ENCODE assay signal across 9 mouse cellular contexts in the genomic region with DNA sequence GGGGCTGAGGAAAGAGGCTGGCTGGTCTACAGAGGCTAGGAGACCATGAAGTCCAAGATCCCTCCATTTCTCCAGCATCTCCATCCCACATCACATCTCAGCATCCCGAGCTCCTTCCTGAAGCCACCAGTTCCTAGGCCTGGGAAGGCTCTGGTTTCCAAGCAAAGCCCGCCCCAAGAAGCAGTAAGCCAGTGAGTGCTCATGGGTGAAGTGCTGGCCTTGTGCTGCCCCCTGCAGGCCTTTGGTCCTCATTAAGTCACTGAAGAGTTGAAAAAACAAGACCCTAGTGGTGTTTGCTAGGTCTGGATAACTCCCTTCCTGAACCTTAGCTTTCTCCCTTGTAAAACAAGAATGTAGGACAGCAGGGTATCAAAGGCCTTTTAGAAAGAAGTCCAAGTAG. TPM values are rescaled to one million over a fixed set of nuclear protein-coding genes. Genes with fewer than 3 reads are reported as not detected.
DNase-seq lines count a peak whose midpoint lies in the region; ATAC-seq and TF ChIP-seq lines count a peak whose summit lies in the region.
"Had no signal": no experiment of that assay in that cellular context is flagged by ENCODE, and none has a peak within 500 bp of the region (broad histone marks: within the 10 kb centered on the region; RNA-seq: fewer than 3 reads in every experiment).

No protein-coding gene starts in this region.

- no peaks in the 10 kb centered on the region for H3K4me1 ChIP-seq in lung, postnatal 0 days (ENCODE audit: insufficient read depth, low read depth, low read length)

- peaks cover 14% of the 10 kb centered on the region for H3K27me3 ChIP-seq in C2C12 (ENCODE audit: control insufficient read depth, insufficient read depth, insufficient read length)
- peaks cover 11% of the 10 kb centered on the region; the same call in 1 of the 2 replicates for H3K27me3 ChIP-seq in lung, postnatal 0 days (replicated peaks; ENCODE audit: insufficient read depth, low read length)

- peak; percentile 37 for TF ChIP-seq CTCF in C2C12 (IDR thresholded peaks at IDR 0.05; ENCODE audit: control insufficient read depth, insufficient read depth, insufficient read length)
- peak; percentile 81 for TF ChIP-seq CTCF in layer of hippocampus, adult 2 months (conservative IDR thresholded peaks at IDR 0.05)
- peak; percentile 75 for TF ChIP-seq CTCF in lung, postnatal 0 days (IDR thresholded peaks at IDR 0.05)

- DNase-seq in Muller cell, postnatal 12 days (ENCODE audit: inconsistent ontology term) = peak; percentile 54
- peak; percentile 68 to 82 for DNase-seq in cerebellum, postnatal 25 days
- DNase-seq in gastrocnemius, adult 8-10 months (ENCODE audit: low spot score in 2 of 2) = peak; percentile 26 to 36
- DNase-seq in layer of hippocampus, adult 2 months (ENCODE audit: low spot score in 2 of 2) = peak; percentile 63 to 76
- DNase-seq in lung, postnatal 0 days (ENCODE audit: low spot score) = peak; percentile 83
- peak; percentile 88 for DNase-seq in right cerebral cortex, postnatal 4 days

- no peak overlapping the region for H3K9ac ChIP-seq in lung, postnatal 0 days (replicated peaks; ENCODE audit: low read depth)
- H3K9ac ChIP-seq: heart, embryonic 13.5 days had no signal

- H3ac ChIP-seq in C2C12 (ENCODE audit: control insufficient read depth, insufficient read length, low read depth) = no peak overlapping the region

- no peak for TF ChIP-seq EP300 in lung, postnatal 0 days (IDR thresholded peaks at IDR 0.05)

- no peak overlapping the region for H3K4me2 ChIP-seq in lung, postnatal 0 days (replicated peaks; ENCODE audit: low read depth, low read length)
- H3K4me2 ChIP-seq: heart, embryonic 13.5 days had no signal

- no peaks in the 10 kb centered on the region for H3K79me2 ChIP-seq in C2C12 (ENCODE audit: control insufficient read depth, insufficient read depth)

- no peak overlapping the region for H3K4me3 ChIP-seq in C2C12 (ENCODE audit: insufficient read depth, poor library complexity, severe bottlenecking)
- H3K4me3 ChIP-seq in layer of hippocampus, adult 2 months = no peak overlapping the region
- no peak overlapping the region for H3K4me3 ChIP-seq in lung, postnatal 0 days (ENCODE audit: low read depth, low read length)
- H3K4me3 ChIP-seq: heart, embryonic 13.5 days had no signal

- ATAC-seq in lung, postnatal 0 days = peak; percentile 38; the same call in 1 of the 2 replicates
- no peak for ATAC-seq in activated CD4-positive, CD25-positive, alpha-beta regulatory T cell, adult 4 months

- H3K9me3 ChIP-seq in lung, postnatal 0 days (ENCODE audit: low read length) = no peaks in the 10 kb centered on the region
- H3K9me3 ChIP-seq: heart, embryonic 13.5 days had no signal

- H3K27ac ChIP-seq in layer of hippocampus, adult 2 months = no peak overlapping the region
- H3K27ac ChIP-seq in lung, postnatal 0 days (ENCODE audit: low read length) = no peak overlapping the region
- H3K27ac ChIP-seq: heart, embryonic 13.5 days had no signal

- H3K36me3 ChIP-seq in C2C12 (ENCODE audit: control insufficient read depth, insufficient read depth) = no peaks in the 10 kb centered on the region
- H3K36me3 ChIP-seq in lung, postnatal 0 days (ENCODE audit: insufficient read depth, low read length) = no peaks in the 10 kb centered on the region
- H3K36me3 ChIP-seq: heart, embryonic 13.5 days had no signal

- no peaks in the 10 kb centered on the region for H3K79me3 ChIP-seq in C2C12 (ENCODE audit: low read depth)

- WGBS in lung, postnatal 0 days = 33% methylated on average over 2 of the region's 2 CpGs

TF ChIP-seq in C2C12, 6 proteins besides CTCF, POLR2A, EP300 and RAD21:
- TF ChIP-seq USF1 (IDR thresholded peaks at IDR 0.05; ENCODE audit: low read depth) = no peak
- no peak for TF ChIP-seq CEBPB (IDR thresholded peaks at IDR 0.05; ENCODE audit: low read depth)
- TF ChIP-seq FOSL1 (IDR thresholded peaks at IDR 0.05; ENCODE audit: insufficient read depth, low read length, poor library complexity, severe bottlenecking) = no peak
- no peak for TF ChIP-seq MAX (IDR thresholded peaks at IDR 0.05)
- TF ChIP-seq MYOG (IDR thresholded peaks at IDR 0.05; ENCODE audit: control insufficient read depth, extremely low read depth, insufficient read length) = no peak
- TF ChIP-seq MYOD1 (IDR thresholded peaks at IDR 0.05; ENCODE audit: control insufficient read depth, insufficient read length, low read depth) = no peak

RNA-seq across cellular contexts. Expression of a gene that starts 35.5 kb away (rescaled TPM):
- polyA plus RNA-seq in C2C12 (2012; fragmentation: generic; extraction: Trizol) = 13,097 TPM
- 1,000 to 10,000 TPM; 1,384 to 1,601 (median 1,420) TPM for total RNA-seq in gastrocnemius, adult 8-10 months (2022)
- 1,000 to 10,000 TPM; 1,620 to 1,656 TPM for total RNA-seq in layer of hippocampus, adult 2 months (2021)
- 997 and 1,182 TPM in 2 replicates for polyA plus RNA-seq in lung, postnatal 0 days (2015; fragmentation: Nextera tagmentation; extraction: Ambion mirVana)
- polyA plus RNA-seq in activated CD4-positive, CD25-positive, alpha-beta regulatory T cell, adult 4 months (2017; shearing (Covaris generic)) = 1,000 to 10,000 TPM; 3,627 to 3,817 TPM

Comparison
In these comparisons a context has a peak if more than half of its experiments do, and no peak if none do; other contexts are left out.
1. DNase-seq: peak in every context shown above with its lines; median percentile 88 in right cerebral cortex, postnatal 4 days; 83 in lung, postnatal 0 days; 75 in cerebellum, postnatal 25 days; 70 in layer of hippocampus, adult 2 months; 54 in Muller cell, postnatal 12 days; 31 in gastrocnemius, adult 8-10 months.